Mouse (Mus musculus): ENCODE measurements around the gene Rpl27. TPM values are rescaled to one million over a fixed set of nuclear protein-coding genes. Genes with fewer than 3 reads are reported as not detected.
"Not testable (repeated sequence)": the region's sequence is repeated elsewhere in the genome, so short reads cannot be mapped to it uniquely, and the experiment has no call there.

Gene Rpl27
- total RNA-seq, 1 experiment from 2014 or later = 281 TPM

DNA sequence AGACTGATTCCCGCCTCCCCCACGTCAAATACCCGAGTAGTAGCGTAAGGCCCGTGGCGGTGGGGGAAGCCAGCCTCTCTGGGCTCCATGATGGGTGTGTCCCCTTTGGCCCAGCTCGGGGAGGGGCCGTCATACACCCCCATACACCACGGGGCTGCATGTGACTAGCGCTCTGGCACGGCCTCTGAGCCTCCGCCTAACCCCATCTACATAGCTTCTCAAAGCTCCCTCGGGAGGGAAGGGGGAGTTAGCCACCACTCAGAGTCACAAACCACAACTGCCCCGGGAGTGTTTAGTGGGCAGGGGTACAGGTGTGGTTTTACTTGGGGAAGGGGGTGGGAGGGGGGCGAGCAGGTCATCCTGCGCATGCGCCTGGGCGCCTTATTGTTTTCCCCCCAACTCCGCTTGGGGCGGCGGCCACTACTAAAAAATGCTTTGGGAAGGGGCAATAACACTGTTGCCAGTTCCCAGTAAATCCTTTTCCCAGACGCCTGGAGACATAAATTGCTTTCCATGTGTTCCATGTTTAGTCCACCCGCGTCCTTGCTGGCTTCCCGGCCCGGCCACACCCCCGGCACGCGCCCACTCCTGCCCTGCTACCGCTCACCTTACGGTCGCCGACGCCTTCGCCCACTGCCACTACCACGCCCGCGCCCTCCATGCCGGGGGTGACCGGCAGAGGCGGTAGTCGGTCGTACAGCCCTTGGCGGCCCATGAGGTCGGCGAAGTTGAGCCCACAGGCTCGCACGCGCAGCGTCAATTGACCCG is 23.2 kb downstream of the Rpl27 start:
- ATAC-seq (ENCODE audit: extremely low read depth, insufficient number of reproducible peaks, low FRiP score, poor library complexity, severe bottlenecking) = peak; percentile 30

GRCm38 (mm10) chr11:101465869-101466551 is 23.9 kb downstream of the Rpl27 start, which contains the start of gene Vat1:
Gene Vat1, minus strand, starts transcription at chr11:101466230.
- peak; percentile 43; the same call in 1 of the 2 replicates for ATAC-seq (ENCODE audit: extremely low read depth, insufficient number of reproducible peaks, low FRiP score, poor library complexity, severe bottlenecking)

DNA sequence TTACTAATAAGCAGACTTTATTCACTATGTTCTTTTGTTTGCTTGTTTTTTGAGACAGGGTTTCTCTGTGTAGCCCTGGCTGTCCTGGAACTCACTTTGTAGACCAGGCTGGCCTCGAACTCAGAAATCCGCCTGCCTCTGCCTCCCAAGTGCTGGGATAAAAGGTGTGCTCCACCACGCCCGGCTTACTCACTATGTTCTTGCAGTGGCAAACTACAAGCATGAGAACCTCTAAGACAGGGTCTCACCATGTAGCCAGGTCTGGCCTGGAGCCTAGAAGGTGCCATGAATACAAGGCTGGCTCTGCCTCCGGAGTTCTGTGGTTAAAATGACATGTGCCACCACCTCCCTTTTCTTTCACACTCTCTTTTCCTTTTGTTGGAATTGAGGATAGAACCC is 24.5 kb downstream of the Rpl27 start:
- ATAC-seq (ENCODE audit: extremely low read depth, insufficient number of reproducible peaks, low FRiP score, poor library complexity, severe bottlenecking) = not testable (repeated sequence)

- peak; percentile 17 for ATAC-seq (ENCODE audit: extremely low read depth, insufficient number of reproducible peaks, low FRiP score, poor library complexity, severe bottlenecking)
Observed at GRCm38 (mm10) chr11:101467477-101468262, 25.6 kb downstream of the Rpl27 start.

DNA sequence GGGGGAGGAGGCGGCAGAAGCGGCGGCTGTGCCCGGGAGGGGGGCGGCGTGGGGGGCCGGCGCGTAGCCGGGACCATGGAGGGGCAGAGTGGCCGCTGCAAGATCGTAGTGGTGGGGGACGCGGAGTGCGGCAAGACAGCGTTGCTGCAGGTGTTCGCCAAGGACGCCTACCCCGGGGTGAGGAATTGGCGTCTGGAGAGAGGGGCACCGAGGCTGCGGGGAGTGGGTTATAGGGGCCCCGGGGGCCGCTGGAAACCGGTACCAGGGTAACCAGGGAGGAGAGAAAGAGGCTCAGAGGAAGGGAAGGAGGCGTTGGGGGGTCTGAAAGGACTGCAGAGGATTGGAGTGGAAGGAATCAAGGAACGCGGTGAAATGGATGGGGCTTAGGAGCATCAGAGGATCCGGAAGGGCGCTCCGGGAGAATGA is 26.2 kb downstream of the Rpl27 start:
- ATAC-seq (ENCODE audit: extremely low read depth, insufficient number of reproducible peaks, low FRiP score, poor library complexity, severe bottlenecking) = no peak

DNA sequence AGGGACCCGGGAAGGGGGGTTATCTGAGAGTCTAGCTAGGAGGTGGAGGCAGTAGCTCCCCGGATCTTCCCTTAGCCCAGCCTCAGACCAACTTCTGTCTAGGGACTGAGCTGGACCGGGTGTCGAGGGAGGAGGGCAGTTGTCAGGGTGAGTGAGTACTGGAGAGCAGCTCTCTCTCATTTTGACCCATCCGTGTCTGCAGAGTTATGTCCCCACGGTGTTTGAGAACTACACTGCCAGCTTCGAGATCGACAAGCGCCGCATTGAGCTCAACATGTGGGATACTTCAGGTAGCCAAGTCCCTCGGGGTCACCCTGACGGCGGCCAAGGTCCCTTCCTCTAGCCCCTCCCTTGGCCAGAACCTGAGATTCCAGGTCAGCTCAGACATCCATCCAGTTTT is 26.6 kb downstream of the Rpl27 start:
- no peak for ATAC-seq (ENCODE audit: extremely low read depth, insufficient number of reproducible peaks, low FRiP score, poor library complexity, severe bottlenecking)

- ATAC-seq (ENCODE audit: extremely low read depth, insufficient number of reproducible peaks, low FRiP score, poor library complexity, severe bottlenecking) = no peak
Observed at GRCm38 (mm10) chr11:101469155-101469554, 27.1 kb downstream of the Rpl27 start.

GRCm38 (mm10) chr11:101470206-101470605 is 28.1 kb downstream of the Rpl27 start:
- ATAC-seq (ENCODE audit: extremely low read depth, insufficient number of reproducible peaks, low FRiP score, poor library complexity, severe bottlenecking) = no peak

DNA sequence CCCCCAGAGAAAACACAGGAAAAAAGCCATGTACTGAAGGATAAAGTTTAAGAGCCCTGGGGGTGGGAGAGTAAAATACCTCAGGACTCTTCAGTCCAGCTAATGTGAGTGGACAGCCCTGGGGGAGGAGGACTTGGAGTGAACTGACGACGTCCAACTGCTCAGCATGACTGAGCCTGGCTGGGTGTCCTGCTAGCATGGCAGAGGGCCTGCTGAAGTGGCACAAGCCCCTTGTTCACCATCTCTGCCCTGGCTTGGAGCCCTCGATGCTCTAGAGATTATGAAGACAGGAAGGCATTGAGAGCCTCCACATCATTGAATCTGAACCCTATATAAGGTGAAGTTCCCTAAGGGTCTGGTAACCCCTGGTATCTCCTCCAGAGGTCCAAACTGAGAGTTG is 29.8 kb downstream of the Rpl27 start:
- ATAC-seq (ENCODE audit: extremely low read depth, insufficient number of reproducible peaks, low FRiP score, poor library complexity, severe bottlenecking) = no peak

DNA sequence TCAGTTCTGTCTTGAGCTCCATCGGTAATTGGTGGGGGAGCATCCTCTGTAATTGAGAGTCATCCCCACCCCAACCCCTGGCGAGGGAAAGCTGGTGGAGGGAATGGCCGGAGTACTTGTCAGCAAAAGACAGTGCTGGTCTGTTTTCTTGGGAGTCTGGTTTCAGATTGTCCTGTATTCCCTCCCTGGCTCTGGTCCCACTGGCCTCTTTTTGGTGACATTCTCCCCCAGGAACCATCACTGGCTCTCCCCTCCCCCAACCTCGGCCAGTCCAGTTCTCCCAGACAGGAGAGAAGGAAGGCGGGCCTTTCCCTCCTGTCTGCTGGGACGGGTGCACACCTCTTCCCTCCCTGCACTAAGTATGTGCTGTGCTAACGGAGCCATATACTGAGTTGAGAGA is 30.2 kb downstream of the Rpl27 start:
- no peak for ATAC-seq (ENCODE audit: extremely low read depth, insufficient number of reproducible peaks, low FRiP score, poor library complexity, severe bottlenecking)

GRCm38 (mm10) chr11:101473686-101474085 is 31.6 kb downstream of the Rpl27 start:
- not testable (repeated sequence) for ATAC-seq (ENCODE audit: extremely low read depth, insufficient number of reproducible peaks, low FRiP score, poor library complexity, severe bottlenecking)

DNA sequence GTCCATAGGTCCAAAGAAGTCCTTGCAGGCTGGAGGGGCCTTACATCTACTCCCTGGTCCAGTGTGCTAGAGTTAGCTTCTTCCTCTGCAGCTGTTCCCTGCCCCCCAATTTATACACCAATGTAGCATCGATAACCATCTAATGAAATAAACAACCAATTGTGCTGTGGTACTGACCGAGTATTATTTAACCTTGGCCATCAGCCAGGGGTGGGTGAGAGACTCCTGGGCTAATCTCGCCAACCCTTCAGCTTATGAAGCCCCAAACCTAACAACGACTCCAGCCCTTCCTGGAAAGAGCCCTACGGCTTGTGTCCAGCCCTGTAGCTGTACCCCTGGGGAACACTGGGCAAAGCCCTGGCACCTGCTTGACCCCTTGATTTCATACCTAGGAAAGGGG is 32.2 kb downstream of the Rpl27 start:
- ATAC-seq (ENCODE audit: extremely low read depth, insufficient number of reproducible peaks, low FRiP score, poor library complexity, severe bottlenecking) = no peak

- not testable (repeated sequence) for ATAC-seq (ENCODE audit: extremely low read depth, insufficient number of reproducible peaks, low FRiP score, poor library complexity, severe bottlenecking)
Observed at GRCm38 (mm10) chr11:101476361-101476760, 34.3 kb downstream of the Rpl27 start.

GRCm38 (mm10) chr11:101477194-101477551 is 35.1 kb downstream of the Rpl27 start:
- ATAC-seq (ENCODE audit: extremely low read depth, insufficient number of reproducible peaks, low FRiP score, poor library complexity, severe bottlenecking) = no peak

DNA sequence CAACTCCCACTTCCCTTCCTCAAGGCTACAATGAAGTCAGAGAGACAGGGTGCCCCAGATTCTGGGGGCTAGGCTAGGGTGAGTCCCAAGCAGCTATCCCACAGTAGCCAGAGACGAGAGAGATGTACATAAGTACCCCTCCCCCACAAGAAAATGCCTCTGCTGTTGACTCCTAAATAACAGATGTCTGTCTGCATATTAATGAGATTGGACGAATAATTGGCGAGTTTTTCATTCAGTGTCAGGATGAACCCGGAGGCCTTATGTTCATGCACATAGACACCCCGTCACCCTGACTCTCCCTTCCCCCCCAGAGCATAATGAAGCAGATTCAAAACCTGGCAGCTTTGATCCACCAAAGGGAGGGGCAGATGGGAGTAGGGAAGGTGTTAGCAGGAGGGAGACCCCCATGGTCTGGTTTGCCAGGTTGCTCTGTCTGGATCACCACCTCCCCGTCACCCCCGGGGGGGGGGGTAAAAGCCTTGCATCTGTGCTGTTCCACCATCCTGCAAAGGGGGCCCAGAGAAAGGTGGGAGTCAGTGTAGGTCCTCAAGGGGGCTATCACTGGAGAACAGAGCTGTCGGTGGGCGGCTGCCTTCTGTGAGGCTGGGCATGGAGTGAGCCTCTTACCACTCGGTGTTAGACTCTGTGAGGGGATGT is 35.6 kb downstream of the Rpl27 start:
- no peak for ATAC-seq (ENCODE audit: extremely low read depth, insufficient number of reproducible peaks, low FRiP score, poor library complexity, severe bottlenecking)

- no peak for ATAC-seq (ENCODE audit: extremely low read depth, insufficient number of reproducible peaks, low FRiP score, poor library complexity, severe bottlenecking)
Observed at GRCm38 (mm10) chr11:101479171-101479635, 37.1 kb downstream of the Rpl27 start.

GRCm38 (mm10) chr11:101480912-101481311 is 38.8 kb downstream of the Rpl27 start:
- no peak for ATAC-seq (ENCODE audit: extremely low read depth, insufficient number of reproducible peaks, low FRiP score, poor library complexity, severe bottlenecking)

DNA sequence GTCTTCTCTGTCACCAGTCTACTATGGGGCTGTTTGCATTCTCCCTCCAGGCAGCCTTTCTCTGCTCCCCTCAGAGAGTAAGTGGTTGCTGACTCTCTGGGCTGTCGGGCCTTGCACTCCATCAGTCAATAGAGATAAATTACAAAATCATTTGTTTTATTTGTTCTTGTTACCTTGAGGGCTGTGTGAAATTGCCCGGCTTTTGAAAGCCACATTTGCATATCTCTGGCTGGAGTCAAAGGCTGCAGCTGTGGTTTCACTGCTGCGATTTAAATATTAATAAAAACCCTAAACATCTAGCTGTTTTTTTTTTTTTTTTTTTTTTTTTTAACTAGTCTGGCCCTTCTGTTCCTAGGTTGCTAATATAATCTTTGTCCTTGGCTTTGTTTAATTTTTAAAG is 41.7 kb downstream of the Rpl27 start:
- no peak for ATAC-seq (ENCODE audit: extremely low read depth, insufficient number of reproducible peaks, low FRiP score, poor library complexity, severe bottlenecking)

GRCm38 (mm10) chr11:101484245-101484644 is 42.1 kb downstream of the Rpl27 start:
- no peak for ATAC-seq (ENCODE audit: extremely low read depth, insufficient number of reproducible peaks, low FRiP score, poor library complexity, severe bottlenecking)
